Mouse (Mus musculus) embryonic facial prominence, embryonic 11.5 days (tissue): Measurements from ENCODE around the gene Spz1. TPM values are rescaled to one million over a fixed set of nuclear protein-coding genes. Genes with fewer than 3 reads are reported as not detected.

Source experiments
- ATAC-seq: fragments of 200-750 bp; cut with Nextera tagmentation; replicated peaks from 2 replicates; pipeline ENCODE4 v1.8.0; 2017; ENCODE audit warnings: low read depth; ENCODE audit not compliant: insufficient number of reproducible peaks, low FRiP score, low TSS enrichment
- DNase-seq: peaks from one replicate; pipeline ENCODE4 v3.0.0-alpha.2; 2015; ENCODE audit warnings: low spot score
- H3K27ac ChIP-seq: fragments of 300-500 bp; sonication (generic); replicated peaks from 2 replicates; pipeline ENCODE4 v1.5.1; 2014; ENCODE audit warnings: mild to moderate bottlenecking, low read depth, low read length, control low read depth
- H3K27me3 ChIP-seq: fragments of 300-500 bp; sonication (generic); 2 replicates; pipeline ENCODE4 v1.6.1; 2014; ENCODE audit warnings: mild to moderate bottlenecking, low read length, moderate library complexity, mixed read lengths; ENCODE audit not compliant: control insufficient read depth, insufficient read depth
- H3K36me3 ChIP-seq: fragments of 300-500 bp; sonication (generic); replicated peaks from 2 replicates; pipeline ENCODE4 v1.6.1; 2014; ENCODE audit warnings: low read depth, mild to moderate bottlenecking, low read length, moderate library complexity, mixed read lengths; ENCODE audit not compliant: control insufficient read depth, insufficient read depth
- H3K4me1 ChIP-seq: fragments of 300-500 bp; sonication (generic); 2 replicates; pipeline ENCODE4 v1.6.1; 2014; ENCODE audit warnings: low read length, mixed read lengths; ENCODE audit not compliant: control insufficient read depth, insufficient read depth
- H3K4me2 ChIP-seq: fragments of 300-500 bp; sonication (generic); 2 replicates; pipeline ENCODE4 v1.6.1; 2014; ENCODE audit warnings: low read depth, mild to moderate bottlenecking, control low read depth, low read length, moderate library complexity
- H3K4me3 ChIP-seq: fragments of 300-500 bp; sonication (generic); 2 replicates; pipeline ENCODE4 v1.5.1; 2014; ENCODE audit warnings: low read depth, low read length, control low read depth
- H3K9ac ChIP-seq: fragments of 300-500 bp; sonication (generic); replicated peaks from 2 replicates; pipeline ENCODE4 v1.6.1; 2014; ENCODE audit warnings: mild to moderate bottlenecking, control low read depth, low read length
- H3K9me3 ChIP-seq: fragments of 300-500 bp; sonication (generic); replicated peaks from 2 replicates; pipeline ENCODE4 v1.6.1; 2016; ENCODE audit warnings: mild to moderate bottlenecking, low read length, inconsistent platforms, mixed read lengths; ENCODE audit not compliant: control insufficient read depth
- WGBS: fragments of 180-500 bp; shearing (Covaris S2); extraction: QIAGEN DNeasy Blood & Tissue Kit; methylation state at CpG from one replicate; pipeline ENCODE4 v1.1.7; 2014; 5-methylcytosine and 5-hydroxymethylcytosine counted together
- polyA plus RNA-seq: library from polyadenylated mRNA; unstranded; fragments of >200 nt; fragmentation: Nextera tagmentation; extraction: Ambion mirVana; gene quantifications from 2 replicates; pipeline ENCODE4 v1.2.1, GENCODE M21; 2014

The Spz1 gene
- polyA plus RNA-seq, 1 experiment from 2014 or later: not detected

DNA sequence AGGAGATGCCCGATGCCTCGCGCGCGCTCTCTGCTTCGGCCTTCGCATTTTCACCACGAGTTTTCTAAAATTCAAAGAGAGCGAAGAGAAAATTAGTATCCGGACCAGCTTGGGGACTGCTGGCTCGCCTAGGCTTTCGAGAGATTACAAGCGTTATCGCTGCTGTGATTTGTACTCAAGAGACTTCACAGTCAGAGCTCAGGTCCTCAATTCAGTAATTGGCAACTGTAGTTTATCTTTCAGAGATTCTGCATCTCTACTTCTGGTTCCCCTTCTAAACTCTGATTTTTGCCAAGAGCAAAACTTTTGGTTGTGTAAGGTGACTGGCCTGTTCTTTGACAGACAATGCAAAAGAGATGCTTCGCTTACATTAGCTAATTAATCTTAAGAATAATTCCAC, 44.7 kb downstream of the Spz1 start:
- Histone ChIP-seq H3K27ac (peak overlapping the region; percentile 86), H3K36me3 (no peaks in the 10 kb centered on the region), H3K9me3 (no peaks in the 10 kb centered on the region), H3K27me3 (no peaks in the 10 kb centered on the region), H3K4me1 (no peaks in the 10 kb centered on the region), H3K9ac (peak overlapping the region; percentile 86), H3K4me3 (peak overlapping the region; percentile 61), H3K4me2 (peak overlapping the region; percentile 61)
- ATAC-seq (0 out of 2 replicates have a peak, but pooled peaks have one; percentile 2), DNase-seq (no peak)
- 5% methylated on average over 15 of the region's 15 CpGs for WGBS

DNA sequence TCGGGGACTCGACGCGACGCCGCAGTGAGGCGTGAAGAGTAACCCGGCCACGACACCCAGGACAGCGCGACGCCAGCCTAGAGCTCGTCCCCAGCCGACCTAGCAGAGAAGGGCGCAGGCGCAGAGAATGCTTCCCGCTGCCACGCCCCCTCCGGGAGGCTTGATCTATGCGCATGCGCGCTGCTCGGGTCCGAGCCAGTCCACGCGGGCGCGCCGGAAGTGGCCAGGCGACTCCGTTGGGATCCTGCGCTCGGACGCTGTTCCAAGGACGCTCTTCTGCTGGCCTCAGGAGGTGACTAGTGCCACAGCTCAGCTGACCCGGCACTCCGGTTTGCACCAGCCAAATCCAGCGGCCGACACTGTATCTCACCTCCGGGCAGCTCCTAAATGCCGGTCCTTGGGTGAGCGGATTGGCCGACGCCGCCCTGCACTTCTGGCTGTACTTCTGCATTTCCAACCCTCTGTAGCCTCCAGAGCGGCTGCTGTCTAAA, 45.2 kb downstream of the Spz1 start, which contains the start of gene Zfyve16:
Gene Zfyve16 (minus strand): TSS at position 148 of the 491 bp plus-strand sequence.
- Histone ChIP-seq H3K9me3 (no peaks in the 10 kb centered on the region), H3K27me3 (no peaks in the 10 kb centered on the region), H3K9ac (peak within 1 kb of the TSS; percentile 86), H3K4me3 (peak within 1 kb of the TSS; percentile 61), H3K4me1 (no peaks in the 10 kb centered on the region), H3K4me2 (peak within 1 kb of the TSS; percentile 65), H3K36me3 (no peaks in the 10 kb centered on the region), H3K27ac (peak within 1 kb of the TSS; percentile 86)
- WGBS: under 1% methylated on average over 46 of the region's 46 CpGs
- DNase-seq (peak; percentile 98), ATAC-seq (peak; percentile 99)

- Histone ChIP-seq H3K27me3 (no peaks in the 10 kb centered on the region), H3K9ac (peak overlapping the region; percentile 86), H3K9me3 (no peaks in the 10 kb centered on the region), H3K27ac (peak overlapping the region; percentile 86), H3K4me2 (peak overlapping the region; percentile 65), H3K4me1 (no peaks in the 10 kb centered on the region), H3K36me3 (no peaks in the 10 kb centered on the region), H3K4me3 (peak overlapping the region; percentile 61)
- 2% methylated on average over 44 of the region's 47 CpGs for WGBS
- peak; percentile 96; the same call in 1 of the 2 replicates for ATAC-seq
- peak; percentile 56 for DNase-seq
Measured at GRCm38 (mm10) chr13:92529828-92530720, 45.9 kb downstream of the Spz1 start.

Other genes with a start within 250 kb of the Spz1 start
- gene Dhfr, start 221.4 kb downstream of the Spz1 start, polyA plus RNA-seq: 25.5 and 28.1 TPM in 2 replicates
- 38.5 and 45.6 TPM in 2 replicates for gene Msh3, start 221.2 kb downstream of the Spz1 start, polyA plus RNA-seq
- not detected in 2 replicates for gene Ankrd34b, start 150.3 kb downstream of the Spz1 start, polyA plus RNA-seq
- not detected in 2 replicates for gene Fam151b, start 92.2 kb downstream of the Spz1 start, polyA plus RNA-seq
- gene Zfyve16, start 45.3 kb downstream of the Spz1 start, polyA plus RNA-seq: 15.0 and 18.5 TPM in 2 replicates
- gene Serinc5, start 34.9 kb upstream of the Spz1 start, polyA plus RNA-seq: 7.7 and 9.8 TPM in 2 replicates
- 3.8 and 3.9 TPM in 2 replicates for gene Thbs4, start 218.6 kb upstream of the Spz1 start, polyA plus RNA-seq